Mouse (Mus musculus) myocyte (in vitro differentiated cells): ENCODE measurements around the gene Kif24.

Source experiments
- CEBPB ChIP-seq: IDR thresholded peaks from 2 replicates; pipeline ENCODE4 v1.6.1; 2011; ENCODE audit warnings: mild to moderate bottlenecking, moderate library complexity; ENCODE audit not compliant: poor library complexity, insufficient read depth, severe bottlenecking
- MAX ChIP-seq: IDR thresholded peaks from one replicate; pipeline ENCODE4 v1.6.1; 2011; ENCODE audit warnings: low read depth, mild to moderate bottlenecking, control low read depth
- POLR2A ChIP-seq: IDR thresholded peaks from one replicate; pipeline ENCODE4 v1.6.1; 2011; ENCODE audit warnings: low read depth, mild to moderate bottlenecking, control low read depth, moderate library complexity; ENCODE audit not compliant: insufficient read length
- TCF12 ChIP-seq: IDR thresholded peaks from one replicate; pipeline ENCODE4 v1.6.1; 2011; ENCODE audit warnings: mild to moderate bottlenecking, control low read depth; ENCODE audit not compliant: poor library complexity, insufficient read depth, severe bottlenecking
- USF1 ChIP-seq: IDR thresholded peaks from one replicate; pipeline ENCODE4 v1.6.1; 2011; ENCODE audit warnings: low read depth, mild to moderate bottlenecking, control low read depth, moderate library complexity

GRCm38 (mm10) chr4:41398353-41398752, 66.3 kb downstream of the Kif24 start:
- no peak for TF ChIP-seq MAX
- no peak for TF ChIP-seq POLR2A
- no peak for TF ChIP-seq USF1
- TF ChIP-seq TCF12, result no peak
- no peak for TF ChIP-seq CEBPB
